Mouse (Mus musculus) liver, postnatal 0 days (tissue): ENCODE results near the gene Ddx18.

Experiments
- CTCF ChIP-seq: sonication (generic); IDR thresholded peaks from 2 replicates; pipeline ENCODE4 v1.5.1; 2016; ENCODE audit warnings: antibody characterized with exemption, low read depth
- EP300 ChIP-seq: IDR thresholded peaks from 2 replicates; pipeline ENCODE4 v1.6.1; 2016; ENCODE audit warnings: antibody characterized with exemption, low read depth, mild to moderate bottlenecking

DNA sequence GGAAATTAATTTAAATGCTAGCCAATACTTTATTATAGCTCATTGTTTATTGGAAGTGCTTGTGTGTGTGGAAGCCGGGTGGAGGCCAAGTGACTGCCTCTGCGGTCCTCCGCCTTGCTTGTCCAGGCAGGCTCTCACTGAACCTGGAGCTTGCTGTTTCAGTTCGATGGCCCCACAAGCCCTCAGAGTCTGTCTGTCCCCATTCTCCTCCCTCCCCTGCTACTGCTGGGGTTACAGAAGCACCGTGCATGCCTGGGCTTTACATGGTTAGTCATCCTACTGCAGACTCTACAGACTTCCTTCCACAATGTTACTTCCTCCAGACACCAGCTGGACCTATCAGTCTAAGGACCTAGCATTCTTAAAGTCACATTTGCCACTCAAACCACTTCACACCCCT is 9.9 kb downstream of the Ddx18 start:
- TF ChIP-seq CTCF = no peak
- TF ChIP-seq EP300 = no peak
